Mouse (Mus musculus) T-helper 17 cell (primary cell): ENCODE measurements around the gene Gm47955.
"Not testable (repeated sequence)": the region's sequence is repeated elsewhere in the genome, so short reads cannot be mapped to it uniquely, and the experiment has no call there.

ENCODE experiments used
- in situ Hi-C, 2 experiments: fragments of 300-600 bp; cut with MboI, MseI; formaldehyde crosslinking; loops; 1 replicate in 1 of 2; 2 replicates in 1 of 2; pipeline ENCODE4 v1.15.1; 2025; ENCODE audit warnings: high pct_unique_total_duplicates in 2 of 2

Gm47955 gene

GRCm38 (mm10) chr1:82959870-82960385, at the start of gene Gm47955:
Gm47955 (plus strand) TSS chr1:82960286.
- in situ Hi-C loops, result no loop called here

- in situ Hi-C loops, result no loop called here
Measured at GRCm38 (mm10) chr1:82913025-82913424, 47.1 kb upstream of the Gm47955 start, which contains the start of gene A030005L19Rik. A030005L19Rik (plus strand) TSS chr1:82913325.

GRCm38 (mm10) chr1:82913434-82913833, 46.7 kb upstream of the Gm47955 start:
- in situ Hi-C loops, result not testable (repeated sequence)

GRCm38 (mm10) chr1:82924650-82925049, 35.4 kb upstream of the Gm47955 start, which contains the start of gene A030014E15Rik:
A030014E15Rik (plus strand) TSS chr1:82924917.
- in situ Hi-C loops, result loop anchor here in 1 of 2 experiments (5.0 kb wide), 1 partner anchor 68 kb away; no protein-coding TSS in a partner anchor

GRCm38 (mm10) chr1:82930558-82930957, 29.5 kb upstream of the Gm47955 start:
- in situ Hi-C loops, result not testable (repeated sequence)

GRCm38 (mm10) chr1:82931326-82931725, 28.8 kb upstream of the Gm47955 start, which contains the start of gene Gm6217:
Gm6217 (minus strand) TSS chr1:82931399.
- in situ Hi-C loops, result not testable (repeated sequence)

GRCm38 (mm10) chr1:82938666-82939065, 21.4 kb upstream of the Gm47955 start:
- in situ Hi-C loops, result no loop called here

GRCm38 (mm10) chr1:82942505-82942904, 17.6 kb upstream of the Gm47955 start:
- in situ Hi-C loops, result not testable (repeated sequence)

- in situ Hi-C loops, result not testable (repeated sequence)
Measured at GRCm38 (mm10) chr1:82943295-82943694, 16.8 kb upstream of the Gm47955 start, which contains the start of gene A030003K21Rik. A030003K21Rik (minus strand) TSS chr1:82943388.

GRCm38 (mm10) chr1:82946029-82946428, 14.1 kb upstream of the Gm47955 start:
- in situ Hi-C loops, result not testable (repeated sequence)

GRCm38 (mm10) chr1:82948601-82949000, 11.5 kb upstream of the Gm47955 start:
- in situ Hi-C loops, result no loop called here

- in situ Hi-C loops, result not testable (repeated sequence)
Measured at GRCm38 (mm10) chr1:82955913-82956312, 4.2 kb upstream of the Gm47955 start, which contains the start of gene Gm7544. Gm7544 (minus strand) TSS chr1:82956013.

GRCm38 (mm10) chr1:82966413-82966812, 6.3 kb downstream of the Gm47955 start:
- in situ Hi-C loops, result no loop called here

- in situ Hi-C loops, result no loop called here
Measured at GRCm38 (mm10) chr1:82972046-82972445, 12.0 kb downstream of the Gm47955 start.

- in situ Hi-C loops, result no loop called here
Measured at GRCm38 (mm10) chr1:82973244-82973643, 13.2 kb downstream of the Gm47955 start.

GRCm38 (mm10) chr1:82973901-82974300, 13.8 kb downstream of the Gm47955 start:
- in situ Hi-C loops, result no loop called here

- in situ Hi-C loops, result no loop called here
Measured at GRCm38 (mm10) chr1:82974342-82974741, 14.3 kb downstream of the Gm47955 start.

GRCm38 (mm10) chr1:82975750-82976149, 15.7 kb downstream of the Gm47955 start:
- in situ Hi-C loops, result no loop called here

- in situ Hi-C loops, result no loop called here
Measured at GRCm38 (mm10) chr1:82977840-82978239, 17.8 kb downstream of the Gm47955 start.

GRCm38 (mm10) chr1:82986738-82987137, 26.7 kb downstream of the Gm47955 start:
- in situ Hi-C loops, result loop anchor here (5.0 kb wide), 1 partner anchor 199 kb away; no protein-coding TSS in a partner anchor

GRCm38 (mm10) chr1:82987530-82988198, 27.6 kb downstream of the Gm47955 start:
- in situ Hi-C loops, result loop anchor here (5.0 kb wide), 1 partner anchor 200 kb away; no protein-coding TSS in a partner anchor

GRCm38 (mm10) chr1:82991062-82991461, 31.0 kb downstream of the Gm47955 start:
- in situ Hi-C loops, result loop anchor here in 1 of 2 experiments (5.0 kb wide), 1 partner anchor 64 kb away; no protein-coding TSS in a partner anchor
